Mouse (Mus musculus): ENCODE measurements around the gene Cdkn2b.

The Cdkn2b gene

DNA sequence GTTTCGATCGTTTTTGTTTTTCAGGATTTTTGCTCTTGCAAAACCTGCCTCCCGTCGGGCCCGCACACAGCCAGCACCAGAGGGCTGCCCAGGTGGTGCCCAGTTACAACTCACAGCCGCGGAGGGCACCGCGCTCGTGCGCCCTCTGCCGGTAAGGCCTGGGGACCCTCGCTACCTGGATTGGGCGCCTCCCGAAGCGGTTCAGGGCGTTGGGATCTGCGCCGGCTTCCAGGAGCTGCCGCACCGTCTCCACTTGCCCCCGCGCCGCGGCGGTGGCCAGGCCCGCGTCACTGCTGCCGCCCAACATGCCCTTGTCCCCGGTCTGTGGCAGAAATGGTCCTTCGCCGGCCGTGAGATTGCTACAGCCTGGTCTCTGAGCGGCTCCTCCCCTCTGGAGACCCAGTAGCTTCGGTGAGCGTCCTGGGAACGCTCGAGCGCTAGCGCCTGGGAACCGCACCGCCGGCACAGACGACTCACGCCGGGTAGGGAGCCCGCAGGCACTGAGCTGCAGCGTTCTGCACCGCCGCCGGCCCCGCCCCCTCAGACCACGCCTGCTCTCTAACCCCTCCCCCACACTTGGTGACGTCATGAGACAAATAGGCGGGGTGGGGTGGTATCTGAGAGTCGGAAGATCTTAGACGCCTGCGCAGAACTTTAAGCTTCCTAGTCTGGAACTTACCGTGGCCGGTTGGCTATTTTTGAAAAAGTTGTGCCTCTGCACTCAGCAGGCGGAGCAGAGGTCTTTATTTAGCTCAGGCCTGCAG is at the start of gene Cdkn2b:
Gene Cdkn2b, minus strand, starts transcription at position 549 of the 764 bp plus-strand sequence.
- peak; percentile 86 for DNase-seq (ENCODE audit: low spot score)

DNA sequence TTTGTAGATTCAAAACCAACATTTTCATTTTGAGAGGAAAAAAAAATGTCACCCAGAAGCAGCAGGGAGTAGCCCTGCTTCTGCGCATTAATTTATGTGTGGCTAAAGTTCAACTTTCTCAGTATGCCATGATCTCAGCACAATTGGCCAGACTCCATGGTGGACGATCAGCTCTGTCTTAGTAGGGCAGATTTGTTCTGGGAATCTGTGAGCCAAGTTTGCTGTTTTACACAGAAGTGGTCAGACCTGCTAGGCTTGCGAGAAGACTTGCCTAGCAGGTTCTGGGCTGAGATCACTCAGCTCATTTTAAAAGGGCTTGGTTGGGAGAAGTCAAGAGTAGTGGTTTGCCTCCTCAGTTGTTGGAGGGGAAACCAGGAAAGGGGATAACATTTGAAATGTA is 49.5 kb upstream of the Cdkn2b start:
- DNase-seq (ENCODE audit: low spot score), result no peak

DNA sequence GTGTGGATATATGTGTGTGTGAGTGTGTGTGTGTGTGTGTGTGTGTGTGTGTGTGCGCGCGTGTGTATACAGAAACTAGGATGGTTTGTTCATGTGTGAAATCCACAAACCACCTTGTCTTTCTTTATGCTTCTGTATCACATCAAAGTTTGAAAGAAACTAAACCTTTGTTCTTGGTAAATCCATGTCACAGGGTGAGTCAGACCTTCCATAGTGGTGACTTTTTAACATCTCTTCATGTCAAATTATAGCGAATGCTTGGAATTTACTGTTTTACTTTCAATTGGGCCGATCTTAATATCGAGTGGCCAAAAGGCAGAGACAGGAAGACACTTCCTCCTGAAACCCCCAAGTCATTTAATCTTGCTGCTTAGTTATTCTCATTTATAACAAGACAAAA is 48.7 kb upstream of the Cdkn2b start:
- DNase-seq (ENCODE audit: low spot score), result no peak

DNA sequence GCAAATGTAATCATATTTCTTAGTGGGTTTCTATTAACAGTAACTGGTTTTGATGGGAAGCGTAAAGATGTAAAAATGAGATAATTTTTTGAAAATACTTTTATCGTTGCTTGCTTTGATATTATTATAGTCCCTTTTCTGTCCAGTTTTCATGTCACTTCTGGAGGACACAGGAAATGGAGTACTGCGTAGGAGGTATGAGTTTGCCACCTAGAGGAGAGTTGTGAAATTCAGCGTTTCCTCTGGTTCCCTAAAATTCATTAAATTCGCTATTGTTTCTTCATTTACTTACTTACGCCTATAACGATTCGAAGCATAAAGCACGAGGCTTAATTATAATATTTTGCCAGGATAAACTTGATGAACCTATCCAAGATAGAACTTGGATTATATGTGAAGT is 43.1 kb upstream of the Cdkn2b start:
- DNase-seq (ENCODE audit: low spot score), result no peak

DNA sequence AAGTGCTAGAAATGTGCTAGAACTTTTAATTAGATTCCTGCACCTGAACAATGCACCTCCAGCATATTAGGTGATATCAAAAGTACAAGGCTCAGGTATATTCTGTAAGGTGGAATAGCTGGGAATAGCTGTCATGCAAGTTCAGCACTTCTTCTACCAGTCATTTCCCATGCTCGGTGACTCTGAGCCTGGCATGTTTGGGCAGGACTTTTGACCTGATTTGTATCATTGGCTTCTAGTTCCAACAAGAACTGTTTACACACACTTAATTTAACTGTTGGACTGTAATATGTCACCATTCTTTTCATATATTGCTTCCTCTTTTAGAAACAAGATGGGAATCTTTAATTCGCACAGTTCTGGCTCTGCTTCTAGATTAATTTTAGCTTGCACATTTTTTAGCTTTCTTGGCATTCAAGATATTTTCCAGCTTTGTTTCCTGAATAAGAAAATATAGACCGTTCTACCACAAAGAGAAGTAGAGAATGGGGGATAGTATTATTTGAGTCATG is 42.3 kb upstream of the Cdkn2b start:
- no peak for DNase-seq (ENCODE audit: low spot score)

DNA sequence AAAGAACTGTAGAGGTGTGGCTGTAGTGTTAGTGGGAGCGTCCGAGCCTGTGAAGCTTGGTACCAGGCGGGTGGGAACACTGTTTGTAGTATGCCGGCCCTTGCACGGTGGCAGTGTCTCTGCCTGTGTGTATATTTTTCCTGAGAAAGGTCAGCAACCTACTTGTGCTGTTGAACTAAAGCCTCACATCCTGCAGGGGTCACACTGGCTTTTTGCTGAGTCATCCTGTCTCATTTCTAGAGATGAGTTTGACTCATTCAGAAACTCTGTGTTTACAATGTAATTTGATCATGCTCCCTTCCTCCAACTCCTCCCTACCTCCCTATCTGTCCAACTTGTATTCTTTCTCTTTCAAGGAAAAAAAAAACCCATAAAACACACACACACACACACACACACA is 40.6 kb upstream of the Cdkn2b start:
- DNase-seq (ENCODE audit: low spot score), result no peak

DNA sequence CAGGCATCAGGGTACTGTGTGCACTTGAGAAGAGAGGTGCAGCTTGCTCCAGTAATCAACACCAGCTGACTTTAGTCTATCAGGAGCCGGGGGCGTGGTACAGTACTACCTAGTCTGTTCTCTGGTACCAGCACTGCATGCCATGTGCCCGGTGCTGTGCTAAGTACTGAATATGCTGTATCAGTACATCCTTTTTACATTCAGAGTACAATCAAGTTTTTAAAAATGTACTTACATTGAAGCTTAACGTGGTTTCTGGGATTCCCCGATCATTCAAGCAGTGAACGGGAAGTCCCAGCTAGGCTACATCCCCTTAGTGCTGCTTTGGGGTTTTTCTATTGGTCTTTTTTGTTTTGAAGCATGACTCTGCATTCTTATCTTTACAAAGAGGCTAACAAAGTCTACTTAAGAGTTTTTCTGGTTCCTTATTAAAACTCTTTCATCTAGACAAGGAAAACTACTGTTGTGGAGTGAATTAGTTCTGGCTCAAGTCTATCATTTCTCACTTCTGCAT is 40.2 kb upstream of the Cdkn2b start:
- no peak for DNase-seq (ENCODE audit: low spot score)

DNA sequence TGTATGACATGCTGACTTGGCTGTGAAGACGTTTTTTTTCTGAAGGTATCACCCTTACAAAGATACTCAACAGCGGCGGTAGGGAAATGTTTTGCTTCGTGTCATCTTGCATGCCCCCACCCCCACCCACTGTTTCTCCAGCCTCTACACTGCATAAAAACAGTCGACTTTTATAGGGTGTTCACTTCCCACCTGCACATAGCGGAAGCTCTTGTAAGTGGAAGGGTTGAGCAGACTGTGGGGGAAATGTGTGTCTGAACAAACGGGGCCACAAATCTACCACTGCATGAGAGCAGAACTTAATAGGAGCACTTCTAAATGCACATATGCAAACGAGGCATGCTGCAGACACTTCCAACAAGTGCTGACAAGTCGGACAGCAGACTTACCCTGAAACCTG is 39.6 kb upstream of the Cdkn2b start:
- DNase-seq (ENCODE audit: low spot score), result no peak

DNA sequence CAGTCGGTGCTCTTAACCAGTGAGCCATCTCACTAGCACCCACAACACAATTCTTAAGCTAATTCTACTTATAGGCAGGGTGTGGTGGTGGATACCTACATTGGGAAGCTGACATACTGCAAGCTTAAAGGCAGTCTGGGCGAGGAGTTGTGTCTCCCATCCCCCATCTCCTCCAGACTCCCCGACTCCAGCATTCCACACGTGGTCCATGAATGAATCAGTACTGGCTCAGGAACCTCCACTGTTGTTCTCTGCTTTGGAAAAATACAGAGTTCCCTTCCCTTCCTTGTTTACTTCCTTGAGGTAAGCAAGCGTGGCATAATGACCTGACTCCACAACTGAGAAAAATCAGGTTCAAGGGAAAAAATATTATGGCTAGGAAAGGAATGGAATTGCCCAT is 38.0 kb upstream of the Cdkn2b start:
- DNase-seq (ENCODE audit: low spot score), result no peak

DNA sequence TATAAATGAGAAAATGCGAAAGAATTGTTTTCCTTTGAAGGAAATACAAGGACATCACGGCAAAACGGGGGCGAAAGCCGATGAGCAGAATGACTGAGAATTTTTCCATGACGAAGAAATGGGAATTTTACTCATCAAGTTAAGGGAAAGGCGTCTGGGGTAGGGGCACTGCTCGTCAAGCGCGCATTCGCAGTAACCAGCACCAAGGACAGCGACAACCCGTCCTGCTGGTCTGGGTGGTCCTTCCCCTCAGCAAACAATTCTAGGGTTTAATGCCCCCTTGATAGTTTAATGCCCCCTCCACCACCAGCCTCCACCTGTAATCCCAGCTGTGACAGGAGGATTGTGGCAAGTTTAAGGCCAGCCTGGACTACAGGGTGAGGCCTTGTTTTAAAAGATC is 2.6 kb upstream of the Cdkn2b start:
- DNase-seq (ENCODE audit: low spot score), result no peak

DNA sequence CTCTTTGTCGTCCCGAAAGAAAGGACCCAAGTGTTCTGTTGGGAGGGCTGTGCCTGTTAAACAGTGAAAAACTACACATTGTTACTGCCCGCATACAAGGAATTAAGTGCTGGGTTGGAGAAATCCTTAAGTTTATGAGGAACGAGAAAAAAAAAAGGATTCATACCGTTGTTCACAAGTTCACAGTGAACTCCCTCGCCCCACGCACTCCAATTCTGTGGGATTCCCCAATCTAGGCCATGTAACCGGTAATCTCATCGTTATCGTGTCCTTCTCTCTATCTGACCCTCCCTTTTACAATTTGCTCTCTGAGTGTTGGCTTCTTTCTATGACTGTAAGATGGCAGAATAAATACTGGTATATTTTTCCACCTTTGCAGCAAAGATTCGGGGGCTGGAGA is 843 bp downstream of the Cdkn2b start:
- DNase-seq (ENCODE audit: low spot score), result no peak

DNA sequence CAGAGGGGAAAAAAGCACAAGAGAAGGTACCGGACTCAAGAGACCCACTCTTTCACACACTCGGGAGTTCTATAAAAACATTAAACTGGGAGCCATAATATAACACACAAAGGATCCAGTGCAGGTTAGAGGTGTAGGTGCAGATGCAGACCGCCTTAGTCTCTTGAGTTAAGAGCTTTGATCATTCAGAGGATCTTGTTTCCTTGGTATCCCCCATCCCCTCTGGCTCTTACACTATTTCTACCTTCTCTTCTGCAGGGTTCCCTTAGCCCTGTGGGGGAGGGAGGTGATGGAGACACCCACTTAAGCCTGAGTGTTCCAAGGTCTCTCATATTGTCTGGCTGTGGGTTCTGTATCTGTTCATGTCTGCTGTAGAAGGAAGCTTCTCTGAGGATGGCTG is 2.8 kb downstream of the Cdkn2b start:
- no peak for DNase-seq (ENCODE audit: low spot score)

DNA sequence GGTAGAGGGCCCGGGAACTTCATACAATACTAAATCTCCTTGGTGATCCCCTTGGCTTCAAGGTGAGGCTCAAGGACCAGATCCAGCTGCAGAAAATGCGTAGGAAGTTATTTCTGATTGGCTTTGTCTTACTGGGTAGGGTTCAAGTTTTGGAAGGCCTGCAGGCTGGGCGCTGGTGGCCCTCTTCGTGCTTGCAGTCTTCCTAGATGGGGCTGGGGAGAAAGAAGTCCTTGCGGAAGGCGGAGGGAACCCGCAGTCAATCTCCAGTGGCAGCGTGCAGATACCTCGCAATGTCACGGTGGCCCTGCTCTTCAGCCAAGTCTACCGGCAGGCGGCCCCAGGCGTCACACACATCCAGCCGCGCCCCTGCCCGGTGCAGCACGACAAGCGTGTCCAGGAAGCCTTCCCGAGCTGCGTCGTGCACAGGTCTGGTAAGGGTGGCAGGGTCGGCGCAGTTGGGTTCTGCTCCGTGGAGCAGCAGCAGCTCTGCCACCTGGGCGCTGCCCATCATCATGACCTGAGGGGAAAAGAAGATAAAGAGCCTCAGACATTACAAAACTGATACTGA is 4.0 kb downstream of the Cdkn2b start:
- no peak for DNase-seq (ENCODE audit: low spot score)

DNA sequence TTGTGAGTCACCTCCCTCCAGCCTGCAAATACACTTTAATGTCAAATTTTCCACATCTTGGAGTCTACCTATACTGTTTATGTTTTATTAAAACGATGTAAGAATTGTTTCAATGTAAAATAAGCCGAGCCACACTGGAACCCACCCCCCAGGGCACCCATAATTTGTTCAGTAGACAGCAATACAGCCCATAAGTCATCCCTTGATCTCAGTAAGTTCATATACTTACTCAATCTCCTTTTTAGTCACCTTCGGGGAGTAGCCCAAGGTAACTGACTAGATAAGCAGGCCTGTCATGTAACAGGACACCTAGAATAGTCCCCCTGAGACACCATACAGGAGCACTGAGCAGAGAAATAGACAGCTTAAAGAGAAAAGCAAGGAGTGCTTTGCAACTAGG is 5.1 kb downstream of the Cdkn2b start:
- DNase-seq (ENCODE audit: low spot score), result no peak

DNA sequence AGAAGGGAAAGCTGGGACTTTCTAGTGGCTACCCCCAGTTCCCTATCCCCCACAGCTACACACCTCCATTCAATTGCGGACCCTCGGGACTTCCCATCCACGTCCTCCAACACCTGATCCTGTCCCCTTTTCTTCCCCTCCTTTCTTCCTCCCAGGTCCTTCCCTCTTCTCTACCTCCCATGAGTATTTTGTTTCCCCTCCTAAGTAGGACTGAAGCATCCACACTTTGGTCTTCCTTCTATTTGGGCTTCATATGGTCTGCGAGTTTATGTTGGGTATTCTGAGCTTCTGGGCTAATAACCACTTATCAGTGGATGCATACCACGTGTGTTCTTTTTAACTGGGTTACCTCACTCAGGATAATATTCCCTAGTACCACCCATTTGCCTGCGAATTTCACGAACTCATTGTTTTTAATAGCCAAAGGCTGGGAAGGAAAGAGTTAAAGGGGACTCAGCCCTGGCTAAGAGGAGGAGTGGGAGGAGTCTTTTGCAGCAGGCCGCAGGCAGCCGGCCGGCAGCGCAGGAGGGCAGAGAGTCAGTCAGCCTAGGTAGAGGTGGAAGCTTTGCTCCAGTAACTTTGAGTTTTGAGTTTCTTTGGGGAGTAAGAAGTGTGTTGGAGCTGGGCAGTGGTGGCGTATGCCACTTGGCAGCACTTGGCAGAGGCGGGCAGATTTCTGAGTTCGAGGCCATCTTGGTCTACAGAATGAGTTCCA is 7.4 kb downstream of the Cdkn2b start:
- no peak for DNase-seq (ENCODE audit: low spot score)

DNA sequence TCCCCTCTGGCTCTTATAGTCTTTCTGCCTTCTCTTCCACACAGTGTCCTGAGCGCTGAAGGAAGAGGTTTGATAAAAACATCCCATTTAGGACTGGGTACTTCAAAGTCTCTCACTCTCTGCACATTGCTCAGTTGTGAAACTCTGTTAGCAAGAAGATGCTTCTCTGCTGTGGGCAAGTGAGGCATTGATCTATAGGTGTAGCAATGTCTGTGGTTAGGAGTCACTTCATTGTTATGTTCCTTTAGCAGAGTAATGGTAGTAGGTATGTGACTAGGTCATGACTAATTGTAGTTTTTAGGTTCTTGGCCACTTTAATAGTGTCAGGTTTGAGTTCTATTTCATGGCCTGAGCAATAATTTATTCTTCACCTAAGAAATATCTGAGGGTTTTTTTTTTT is 8.7 kb downstream of the Cdkn2b start:
- DNase-seq (ENCODE audit: low spot score), result no peak

DNA sequence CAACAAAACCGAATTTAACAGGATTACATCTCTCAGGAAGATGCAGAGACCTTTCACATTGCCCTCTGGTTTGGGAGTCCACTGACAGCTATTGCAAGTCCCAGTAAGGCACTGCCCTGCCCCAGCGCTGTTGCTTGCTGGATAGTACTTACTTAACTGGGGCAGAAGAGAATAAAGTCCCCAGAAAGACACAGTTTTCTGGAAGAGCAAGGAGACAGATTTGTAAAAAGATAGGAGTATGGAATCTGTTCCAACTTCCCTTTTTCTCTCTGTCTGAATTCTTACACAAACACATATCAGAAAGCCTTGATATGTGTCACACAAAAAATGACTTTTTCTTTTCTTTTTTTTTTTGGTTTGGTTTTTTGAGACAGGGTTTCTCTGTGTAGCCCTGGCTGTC is 11.1 kb downstream of the Cdkn2b start:
- DNase-seq (ENCODE audit: low spot score), result no peak

DNA sequence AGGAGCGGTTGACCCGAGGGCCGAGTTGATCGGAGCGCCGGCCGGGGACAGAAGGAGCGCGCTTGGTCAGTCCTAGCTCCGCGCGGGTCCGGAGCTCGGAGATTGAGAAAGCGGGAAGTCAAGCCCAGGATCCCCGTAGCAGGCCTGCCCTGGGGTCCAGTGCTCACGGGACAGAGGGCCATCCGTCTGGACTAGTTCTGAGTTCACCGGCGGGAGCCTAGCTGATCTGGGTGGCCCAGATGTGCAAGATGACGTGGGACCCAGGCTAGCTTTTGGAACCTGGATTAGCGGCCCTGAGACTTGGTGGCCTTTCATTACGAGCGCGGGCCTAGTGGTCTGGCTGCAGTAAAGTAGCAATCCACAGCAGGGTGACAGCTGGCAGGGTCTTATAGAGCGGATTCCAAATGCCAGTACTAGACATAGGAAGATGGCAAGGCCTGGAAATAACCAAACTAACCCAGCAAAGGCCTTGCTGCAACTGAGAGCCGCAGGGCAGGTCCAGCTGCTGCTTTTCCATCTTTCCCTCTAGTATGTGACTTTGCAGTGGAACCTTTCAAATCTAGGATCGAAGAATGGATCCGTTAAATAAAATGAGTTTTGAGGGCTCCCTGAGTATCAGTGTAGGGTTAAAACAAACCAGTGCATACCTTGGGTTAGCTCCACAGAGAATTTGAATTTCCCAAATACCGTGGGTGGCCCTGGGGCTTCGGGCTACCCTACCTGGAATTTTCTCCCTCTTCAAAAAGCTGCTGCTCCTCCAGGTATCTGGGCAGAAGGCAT is 15.2 kb downstream of the Cdkn2b start:
- DNase-seq (ENCODE audit: low spot score), result no peak

DNA sequence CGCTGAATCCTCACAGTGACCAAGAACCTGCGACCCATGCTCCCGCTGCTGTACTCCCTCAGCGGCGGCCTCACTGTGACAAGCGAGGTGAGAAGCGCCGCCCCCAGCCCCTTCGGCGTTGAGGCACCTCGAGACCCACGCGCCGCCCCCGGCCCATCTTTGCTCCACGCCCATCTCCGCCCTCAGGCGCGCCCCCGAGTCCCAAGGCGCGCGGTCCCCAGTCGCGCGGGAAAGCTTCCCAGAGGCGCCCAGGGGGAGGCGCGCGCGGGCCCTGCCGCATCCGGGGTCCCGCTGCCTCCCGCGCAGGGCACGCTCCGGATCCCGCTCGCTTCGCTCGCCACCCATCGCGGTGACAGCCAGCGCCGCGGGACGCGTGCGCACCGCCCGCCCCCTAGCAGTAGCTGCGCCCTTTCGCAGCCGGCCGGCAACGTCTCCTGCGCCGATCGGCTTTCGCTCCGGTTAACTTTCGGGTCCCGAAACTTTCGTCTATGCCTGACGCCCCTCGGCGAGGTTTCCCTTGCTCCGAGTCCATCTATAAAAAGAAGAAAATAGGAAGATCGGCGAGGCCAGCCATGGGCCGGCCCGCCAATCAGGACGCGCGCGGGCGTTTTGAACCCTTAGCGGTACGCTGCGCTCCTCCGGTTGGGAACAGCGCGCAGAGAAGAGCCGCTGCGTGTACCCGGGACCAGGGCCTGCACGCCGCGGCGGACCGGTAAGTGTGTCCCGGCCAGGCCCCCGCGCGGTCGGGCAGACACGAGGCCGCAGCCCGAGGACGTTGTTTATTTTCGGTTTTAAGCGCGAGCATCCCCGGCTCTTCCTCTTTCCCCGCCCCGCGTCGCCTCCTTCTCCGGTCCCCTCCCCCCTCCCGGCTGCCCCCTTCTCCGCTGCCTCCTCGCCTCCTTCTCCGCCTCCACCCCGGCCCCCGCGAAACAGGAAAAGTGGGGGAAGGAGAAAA is 16.1 kb downstream of the Cdkn2b start, which contains the start of gene Cdkn2a:
Gene Cdkn2a, minus strand, starts transcription at position 168 of the 955 bp plus-strand sequence.
- DNase-seq (ENCODE audit: low spot score), result no peak

DNA sequence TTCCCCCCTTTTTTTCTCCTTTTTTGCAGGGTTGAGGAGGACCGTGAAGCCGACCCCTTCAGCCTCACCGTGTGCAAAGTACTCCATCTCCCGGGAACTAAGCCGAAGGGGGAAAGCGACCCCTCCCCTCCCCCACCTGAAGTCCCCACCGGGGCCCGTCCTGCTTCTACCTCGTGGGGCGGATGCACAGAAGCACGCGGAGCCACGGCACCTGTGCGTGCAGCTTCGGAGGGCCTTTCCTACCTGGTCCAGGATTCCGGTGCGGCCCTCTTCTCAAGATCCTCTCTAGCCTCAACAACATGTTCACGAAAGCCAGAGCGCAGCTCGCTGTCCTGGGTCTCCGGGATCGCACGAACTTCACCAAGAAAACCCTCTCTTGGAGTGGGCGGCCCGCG is 16.8 kb downstream of the Cdkn2b start:
- DNase-seq (ENCODE audit: low spot score), result no peak

DNA sequence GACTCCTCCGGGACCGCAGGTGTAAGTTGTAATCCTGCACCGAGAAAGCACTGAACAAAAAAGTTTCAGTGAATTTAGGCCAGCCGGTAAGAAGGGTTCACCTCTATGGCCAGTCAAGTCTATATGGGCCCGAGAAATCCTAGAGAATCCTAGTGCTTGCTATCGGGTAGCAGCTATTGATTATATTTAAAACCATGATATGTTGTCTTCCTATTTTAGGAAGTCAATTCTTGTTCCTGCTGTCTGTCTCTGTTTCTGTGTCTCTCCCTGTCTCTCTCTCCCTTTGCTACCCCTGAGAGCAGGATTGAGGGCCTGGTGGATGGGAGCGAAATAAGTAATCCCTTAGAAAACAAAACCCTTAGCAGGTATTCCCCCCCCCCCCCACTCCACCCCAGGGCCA is 17.3 kb downstream of the Cdkn2b start:
- no peak for DNase-seq (ENCODE audit: low spot score)

Measured in urinary bladder, postnatal 10 days (tissue).